Mouse (Mus musculus) myocyte (in vitro differentiated cells): ENCODE results near the gene Qtrt1. TPM values are rescaled to one million over a fixed set of nuclear protein-coding genes. Genes with fewer than 3 reads are reported as not detected.

Experiments
- H3K27me3 ChIP-seq: one replicate; pipeline ENCODE4 v1.6.1; 2011; ENCODE audit not compliant: control insufficient read depth, insufficient read depth, insufficient read length
- H3K36me3 ChIP-seq: one replicate; pipeline ENCODE4 v1.6.1; 2011; ENCODE audit not compliant: control insufficient read depth, insufficient read depth
- H3K4me2 ChIP-seq: one replicate; pipeline ENCODE4 v1.6.1; 2011; ENCODE audit warnings: low read depth, control low read depth
- H3K4me3 ChIP-seq: one replicate; pipeline ENCODE4 v1.5.1; 2011; ENCODE audit warnings: mild to moderate bottlenecking, control low read depth, moderate library complexity
- H3K79me2 ChIP-seq: one replicate; pipeline ENCODE4 v1.6.1; 2011; ENCODE audit not compliant: control insufficient read depth, insufficient read depth
- H3ac ChIP-seq: one replicate; pipeline ENCODE4 v1.6.1; 2011; ENCODE audit not compliant: control insufficient read depth, insufficient read length
- CEBPB ChIP-seq: IDR thresholded peaks from 2 replicates; pipeline ENCODE4 v1.6.1; 2011; ENCODE audit warnings: mild to moderate bottlenecking, moderate library complexity; ENCODE audit not compliant: poor library complexity, insufficient read depth, severe bottlenecking
- E2F4 ChIP-seq: IDR thresholded peaks from one replicate; pipeline ENCODE4 v1.6.1; 2011; ENCODE audit warnings: mild to moderate bottlenecking, control low read depth, moderate library complexity; ENCODE audit not compliant: insufficient read depth
- MAX ChIP-seq: IDR thresholded peaks from one replicate; pipeline ENCODE4 v1.6.1; 2011; ENCODE audit warnings: low read depth, mild to moderate bottlenecking, control low read depth
- MYOD1 ChIP-seq, 3 experiments: IDR thresholded peaks; one replicate each; pipeline ENCODE4 v1.6.1; 2011; ENCODE audit warnings: control low read depth in 2 of 3, low read depth in 2 of 3, mild to moderate bottlenecking in 2 of 3, moderate library complexity in 1 of 3; ENCODE audit not compliant: insufficient read length in 2 of 3, control insufficient read depth in 1 of 3
- MYOG ChIP-seq, 3 experiments: IDR thresholded peaks; one replicate each; pipeline ENCODE4 v1.6.1; 2011; ENCODE audit warnings: control low read depth in 2 of 3, low read depth in 2 of 3, mild to moderate bottlenecking in 2 of 3; ENCODE audit not compliant: insufficient read length in 2 of 3, control insufficient read depth in 1 of 3, insufficient read depth in 1 of 3
- POLR2A ChIP-seq: IDR thresholded peaks from one replicate; pipeline ENCODE4 v1.6.1; 2011; ENCODE audit warnings: low read depth, mild to moderate bottlenecking, control low read depth, moderate library complexity; ENCODE audit not compliant: insufficient read length
- POLR2AphosphoS2 ChIP-seq: IDR thresholded peaks from one replicate; pipeline ENCODE4 v1.6.1; 2011; ENCODE audit warnings: low read depth, control low read depth; ENCODE audit not compliant: insufficient read length
- REST ChIP-seq: IDR thresholded peaks from one replicate; pipeline ENCODE4 v1.6.1; 2011; ENCODE audit warnings: mild to moderate bottlenecking, control low read depth, moderate library complexity; ENCODE audit not compliant: insufficient read depth, insufficient read length
- SRF ChIP-seq: IDR thresholded peaks from one replicate; pipeline ENCODE4 v1.6.1; 2011; ENCODE audit warnings: low read depth; ENCODE audit not compliant: control insufficient read depth, insufficient read length
- TCF12 ChIP-seq: IDR thresholded peaks from one replicate; pipeline ENCODE4 v1.6.1; 2011; ENCODE audit warnings: mild to moderate bottlenecking, control low read depth; ENCODE audit not compliant: poor library complexity, insufficient read depth, severe bottlenecking
- TCF3 ChIP-seq: IDR thresholded peaks from one replicate; pipeline ENCODE4 v1.6.1; 2011; ENCODE audit warnings: low read depth, control low read depth; ENCODE audit not compliant: insufficient read length
- USF1 ChIP-seq: IDR thresholded peaks from one replicate; pipeline ENCODE4 v1.6.1; 2011; ENCODE audit warnings: low read depth, mild to moderate bottlenecking, control low read depth, moderate library complexity
- polyA plus RNA-seq: library from polyadenylated mRNA; unstranded; fragments of >200 nt; fragmentation: generic; extraction: Trizol; gene quantifications from one replicate; pipeline ENCODE4 v1.2.1, GENCODE M21; 2012; ENCODE audit warnings: missing spikeins

Gene Qtrt1
- polyA plus RNA-seq, 1 experiment, result 55.3 TPM

- no peak for TF ChIP-seq MYOD1 (IDR thresholded peaks at IDR 0.05; ENCODE audit: control insufficient read depth in 1 of 3, insufficient read length in 2 of 3, low read depth in 2 of 3)
- TF ChIP-seq MAX, result no peak
- no peak for TF ChIP-seq TCF3
- no peak for TF ChIP-seq TCF12
- no peak for TF ChIP-seq CEBPB
- TF ChIP-seq POLR2A, result no peak
- no peak for TF ChIP-seq USF1
- no peak for TF ChIP-seq MYOG (IDR thresholded peaks at IDR 0.05; ENCODE audit: control insufficient read depth in 1 of 3, insufficient read depth in 1 of 3, insufficient read length in 2 of 3, low read depth in 2 of 3)
- TF ChIP-seq E2F4, result no peak
- TF ChIP-seq SRF, result no peak
- TF ChIP-seq REST, result no peak
- no peak for TF ChIP-seq POLR2AphosphoS2
- no peaks in the 10 kb centered on the region for H3K79me2 ChIP-seq
- no peak overlapping the region for H3K4me3 ChIP-seq
- no peaks in the 10 kb centered on the region for H3K27me3 ChIP-seq
- no peak overlapping the region for H3ac ChIP-seq
- H3K36me3 ChIP-seq, result peaks cover 35% of the 10 kb centered on the region
- H3K4me2 ChIP-seq, result no peak overlapping the region
Observed at GRCm38 (mm10) chr9:21402764-21403253, 8.8 kb upstream of the Qtrt1 start.

- Histone ChIP-seq H3K4me2 (no peak overlapping the region), H3K36me3 (peaks cover 28% of the 10 kb centered on the region), H3K4me3 (no peak overlapping the region), H3K79me2 (no peaks in the 10 kb centered on the region), H3K27me3 (no peaks in the 10 kb centered on the region), H3ac (no peak overlapping the region)
- TF ChIP-seq TCF12 (no peak), POLR2AphosphoS2 (no peak), MYOG (IDR thresholded peaks at IDR 0.05; ENCODE audit: control insufficient read depth in 1 of 3, insufficient read depth in 1 of 3, insufficient read length in 2 of 3, low read depth in 2 of 3) (no peak), SRF (no peak), MYOD1 (IDR thresholded peaks at IDR 0.05; ENCODE audit: control insufficient read depth in 1 of 3, insufficient read length in 2 of 3, low read depth in 2 of 3) (no peak), USF1 (no peak), TCF3 (no peak), E2F4 (no peak), REST (no peak), POLR2A (no peak), CEBPB (no peak), MAX (no peak)
Observed at GRCm38 (mm10) chr9:21403745-21404144, 7.9 kb upstream of the Qtrt1 start.

- no peak overlapping the region for H3K4me2 ChIP-seq
- no peaks in the 10 kb centered on the region for H3K27me3 ChIP-seq
- no peak overlapping the region for H3K4me3 ChIP-seq
- H3ac ChIP-seq, result no peak overlapping the region
- TF ChIP-seq TCF3, result no peak
- TF ChIP-seq MAX, result no peak
- TF ChIP-seq MYOD1 (IDR thresholded peaks at IDR 0.05; ENCODE audit: control insufficient read depth in 1 of 3, insufficient read length in 2 of 3, low read depth in 2 of 3), result no peak
- TF ChIP-seq POLR2A, result no peak
- peak; percentile 22 for TF ChIP-seq POLR2AphosphoS2
- no peaks in the 10 kb centered on the region for H3K79me2 ChIP-seq
- H3K36me3 ChIP-seq, result peaks cover 25% of the 10 kb centered on the region
Observed at GRCm38 (mm10) chr9:21405525-21405924, 6.1 kb upstream of the Qtrt1 start.

GRCm38 (mm10) chr9:21407951-21408350, 3.7 kb upstream of the Qtrt1 start:
- no peak for TF ChIP-seq CEBPB
- TF ChIP-seq REST, result peak; percentile 84
- TF ChIP-seq MYOG (IDR thresholded peaks at IDR 0.05; ENCODE audit: control insufficient read depth in 1 of 3, insufficient read depth in 1 of 3, insufficient read length in 2 of 3, low read depth in 2 of 3), result no peak
- peak; percentile 9 for TF ChIP-seq POLR2AphosphoS2
- no peak for TF ChIP-seq TCF12
- H3K4me2 ChIP-seq, result no peak overlapping the region
- no peaks in the 10 kb centered on the region for H3K27me3 ChIP-seq
- H3ac ChIP-seq, result no peak overlapping the region
- peaks cover 1% of the 10 kb centered on the region for H3K79me2 ChIP-seq
- H3K4me3 ChIP-seq, result no peak overlapping the region
- H3K36me3 ChIP-seq, result peaks cover 17% of the 10 kb centered on the region

GRCm38 (mm10) chr9:21408624-21409023, 3.0 kb upstream of the Qtrt1 start:
- no peak for TF ChIP-seq USF1
- no peak for TF ChIP-seq TCF3
- no peak for TF ChIP-seq POLR2A
- TF ChIP-seq POLR2AphosphoS2, result peak; percentile 69
- Histone ChIP-seq H3K79me2 (peaks cover 5% of the 10 kb centered on the region), H3ac (no peak overlapping the region), H3K27me3 (no peaks in the 10 kb centered on the region), H3K4me2 (no peak overlapping the region), H3K36me3 (peaks cover 14% of the 10 kb centered on the region), H3K4me3 (no peak overlapping the region)
